Mouse (Mus musculus) forebrain, embryonic 13.5 days (tissue): ENCODE results near the gene Ctnnbl1. TPM values are rescaled to one million over a fixed set of nuclear protein-coding genes. Genes with fewer than 3 reads are reported as not detected.

Source experiments
- ATAC-seq: fragments of 200-750 bp; cut with Nextera tagmentation; 2 replicates; pipeline ENCODE4 v1.8.0; 2017
- H3K27ac ChIP-seq: fragments of 300-500 bp; sonication (generic); 2 replicates; pipeline ENCODE4 v1.5.1; 2015; ENCODE audit warnings: inconsistent platforms, mild to moderate bottlenecking, moderate library complexity
- H3K27me3 ChIP-seq: fragments of 300-500 bp; sonication (generic); 2 replicates; pipeline ENCODE4 v1.6.1; 2015; ENCODE audit warnings: mild to moderate bottlenecking, inconsistent platforms
- H3K36me3 ChIP-seq: fragments of 300-500 bp; sonication (generic); 2 replicates; pipeline ENCODE4 v1.6.1; 2015; ENCODE audit warnings: mild to moderate bottlenecking, inconsistent platforms; ENCODE audit not compliant: poor library complexity, severe bottlenecking
- H3K4me1 ChIP-seq: fragments of 300-500 bp; sonication (generic); 2 replicates; pipeline ENCODE4 v1.6.1; 2015; ENCODE audit warnings: inconsistent platforms
- H3K4me2 ChIP-seq: fragments of 300-500 bp; sonication (generic); 2 replicates; pipeline ENCODE4 v1.6.1; 2015; ENCODE audit warnings: inconsistent platforms, mild to moderate bottlenecking, moderate library complexity
- H3K4me3 ChIP-seq: fragments of 300-500 bp; sonication (generic); 2 replicates; pipeline ENCODE4 v1.5.1; 2015; ENCODE audit warnings: mild to moderate bottlenecking, inconsistent platforms
- H3K9ac ChIP-seq: fragments of 300-500 bp; sonication (generic); 2 replicates; pipeline ENCODE4 v1.6.1; 2015; ENCODE audit warnings: mild to moderate bottlenecking, inconsistent platforms
- H3K9me3 ChIP-seq: fragments of 300-500 bp; sonication (generic); replicated peaks from 2 replicates; pipeline ENCODE4 v1.6.1; 2016; ENCODE audit warnings: inconsistent platforms
- whole genome bisulfite sequencing: fragments of 180-500 bp; shearing (Covaris S2); methylation state at CpG from one replicate; pipeline ENCODE4 v1.1.7; 2015; 5-methylcytosine and 5-hydroxymethylcytosine counted together
- polyA plus RNA-seq: library from polyadenylated mRNA; unstranded; fragments of >200 nt; fragmentation: Nextera tagmentation; extraction: Ambion mirVana; gene quantifications from 2 replicates; pipeline ENCODE4 v1.2.1, GENCODE M21; 2015

The Ctnnbl1 gene
- polyA plus RNA-seq, 1 experiment from 2014 or later: 97.1 TPM

- Histone ChIP-seq H3K9ac (no peak overlapping the region), H3K4me1 (peaks cover 15% of the 10 kb centered on the region), H3K4me3 (no peak overlapping the region), H3K4me2 (no peak overlapping the region), H3K27ac (peak overlapping the region; percentile 25; the same call in 1 of the 2 replicates), H3K36me3 (peaks cover 47% of the 10 kb centered on the region), H3K9me3 (no peaks in the 10 kb centered on the region), H3K27me3 (no peaks in the 10 kb centered on the region)
- ATAC-seq: no peak
- 38% methylated on average over 3 of the region's 3 CpGs for WGBS
These were observed 43.8 kb downstream of the Ctnnbl1 start for GRCm38 (mm10) chr2:157780956-157781355.

GRCm38 (mm10) chr2:157783152-157783551, 46.0 kb downstream of the Ctnnbl1 start:
- Histone ChIP-seq H3K9me3 (no peaks in the 10 kb centered on the region), H3K9ac (no peak overlapping the region), H3K27ac (no peak overlapping the region), H3K4me1 (peaks cover 15% of the 10 kb centered on the region), H3K27me3 (no peaks in the 10 kb centered on the region), H3K36me3 (peaks cover 38% of the 10 kb centered on the region), H3K4me3 (no peak overlapping the region), H3K4me2 (no peak overlapping the region)
- WGBS: 87% methylated on average over 16 of the region's 16 CpGs
- ATAC-seq: no peak

GRCm38 (mm10) chr2:157784238-157784637, 47.0 kb downstream of the Ctnnbl1 start:
- Histone ChIP-seq H3K9ac (no peak overlapping the region), H3K27me3 (no peaks in the 10 kb centered on the region), H3K4me2 (no peak overlapping the region), H3K9me3 (no peaks in the 10 kb centered on the region), H3K27ac (no peak overlapping the region), H3K36me3 (peaks cover 35% of the 10 kb centered on the region), H3K4me1 (peaks cover 15% of the 10 kb centered on the region), H3K4me3 (no peak overlapping the region)
- 90% methylated on average over 6 of the region's 6 CpGs for WGBS
- ATAC-seq: no peak

DNA sequence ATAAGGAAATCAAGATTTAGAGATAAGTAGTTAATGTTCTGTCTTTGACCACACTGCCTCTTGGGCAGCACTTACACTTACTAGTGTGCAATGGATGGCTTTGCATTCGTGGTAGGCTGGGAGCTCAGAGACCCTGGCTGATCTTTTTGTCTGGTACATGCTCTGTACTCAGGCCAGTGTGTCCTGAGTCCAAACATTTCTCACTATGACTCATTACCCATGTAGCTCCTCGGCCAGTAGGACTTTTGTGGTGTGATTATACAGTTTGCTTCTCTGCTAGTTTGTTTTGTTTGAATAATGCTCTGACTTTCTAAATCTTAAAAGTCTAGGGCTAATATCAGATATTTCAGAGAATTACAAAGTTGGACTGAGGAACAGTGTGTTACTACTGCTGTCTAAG, 47.4 kb downstream of the Ctnnbl1 start:
- WGBS: 84% methylated on average over 2 of the region's 2 CpGs
- no peak overlapping the region for H3K4me2 ChIP-seq

GRCm38 (mm10) chr2:157789226-157789625, 52.0 kb downstream of the Ctnnbl1 start:
- no peak overlapping the region for H3K9ac ChIP-seq
- no peaks in the 10 kb centered on the region for H3K27me3 ChIP-seq
- peaks cover 20% of the 10 kb centered on the region; the same call in 1 of the 2 replicates for H3K36me3 ChIP-seq
- no peak overlapping the region for H3K27ac ChIP-seq
- H3K4me2 ChIP-seq: no peak overlapping the region
- H3K4me3 ChIP-seq: no peak overlapping the region
- 87% methylated on average over 7 of the region's 7 CpGs for WGBS
- H3K4me1 ChIP-seq: peaks cover 29% of the 10 kb centered on the region
- no peak for ATAC-seq
- H3K9me3 ChIP-seq: no peaks in the 10 kb centered on the region

More for the DNA sequence above, 47.4 kb downstream of the Ctnnbl1 start:
- Histone ChIP-seq H3K4me3 (no peak overlapping the region), H3K9me3 (no peaks in the 10 kb centered on the region), H3K27me3 (no peaks in the 10 kb centered on the region), H3K27ac (no peak overlapping the region), H3K9ac (no peak overlapping the region), H3K4me1 (peaks cover 15% of the 10 kb centered on the region), H3K36me3 (peaks cover 33% of the 10 kb centered on the region)
- no peak for ATAC-seq

- H3K4me3 ChIP-seq: no peak overlapping the region
- WGBS: 71% methylated on average over 8 of the region's 8 CpGs
- no peaks in the 10 kb centered on the region for H3K27me3 ChIP-seq
- no peak overlapping the region for H3K9ac ChIP-seq
- ATAC-seq: no peak
- H3K27ac ChIP-seq: peak overlapping the region; percentile 52; the same call in 1 of the 2 replicates
- H3K36me3 ChIP-seq: peaks cover 18% of the 10 kb centered on the region; the same call in 1 of the 2 replicates
- no peak overlapping the region for H3K4me2 ChIP-seq
- H3K9me3 ChIP-seq: no peaks in the 10 kb centered on the region
- peaks cover 29% of the 10 kb centered on the region for H3K4me1 ChIP-seq
These were observed 53.8 kb downstream of the Ctnnbl1 start for GRCm38 (mm10) chr2:157790836-157791495.

GRCm38 (mm10) chr2:157791528-157792162, 54.4 kb downstream of the Ctnnbl1 start:
- peak overlapping the region; percentile 52 for H3K27ac ChIP-seq

DNA sequence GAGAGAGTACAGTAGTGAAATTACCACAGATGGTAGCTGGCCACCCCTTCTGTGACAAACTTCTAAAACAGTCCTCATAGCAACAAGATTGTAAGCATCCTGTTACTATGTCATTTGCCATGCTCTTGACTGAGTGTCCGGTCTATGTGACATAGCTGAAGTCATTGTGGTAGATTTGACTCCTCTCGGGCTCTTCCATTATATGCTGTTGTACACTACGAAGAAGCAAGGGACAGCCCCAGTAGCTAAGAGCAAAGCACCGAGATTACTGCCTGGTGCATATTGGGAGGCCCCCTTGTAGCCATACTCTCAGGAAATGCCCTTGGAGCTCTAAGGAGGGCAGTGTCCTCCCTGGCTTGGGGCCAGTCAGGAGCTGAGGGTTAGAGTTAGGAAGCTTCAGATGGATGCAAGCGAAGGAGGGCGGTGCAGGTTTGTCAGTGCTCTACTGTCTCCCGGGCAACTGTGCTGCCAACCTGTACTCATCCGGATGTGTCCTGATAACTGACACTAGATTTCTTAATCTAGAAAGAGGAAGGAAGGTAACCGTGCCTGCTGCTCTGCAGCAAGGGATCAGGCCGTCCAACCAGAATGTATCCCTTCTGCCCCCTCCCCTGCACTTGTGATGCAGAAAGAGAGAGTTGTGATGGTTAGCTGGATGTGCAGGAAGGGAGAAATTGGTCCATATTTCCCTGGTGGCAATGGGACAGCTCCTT, 55.8 kb downstream of the Ctnnbl1 start:
- Histone ChIP-seq H3K4me3 (no peak overlapping the region), H3K4me2 (no peak overlapping the region), H3K36me3 (peaks cover 18% of the 10 kb centered on the region; the same call in 1 of the 2 replicates), H3K9ac (no peak overlapping the region), H3K9me3 (no peaks in the 10 kb centered on the region), H3K27ac (0 out of 2 replicates have a peak overlapping the region, but pooled peaks have one; percentile 3), H3K27me3 (no peaks in the 10 kb centered on the region), H3K4me1 (peaks cover 29% of the 10 kb centered on the region)
- 90% methylated on average over 10 of the region's 10 CpGs for WGBS
- ATAC-seq: no peak

More at GRCm38 (mm10) chr2:157791528-157792162, 54.4 kb downstream of the Ctnnbl1 start:
- no peak overlapping the region for H3K4me3 ChIP-seq
- no peaks in the 10 kb centered on the region for H3K9me3 ChIP-seq
- no peaks in the 10 kb centered on the region for H3K27me3 ChIP-seq
- peaks cover 18% of the 10 kb centered on the region; the same call in 1 of the 2 replicates for H3K36me3 ChIP-seq
- no peak overlapping the region for H3K4me2 ChIP-seq
- ATAC-seq: peak; percentile 33; the same call in 1 of the 2 replicates
- no peak overlapping the region for H3K9ac ChIP-seq
- H3K4me1 ChIP-seq: peaks cover 29% of the 10 kb centered on the region
- WGBS: 54% methylated on average over 14 of the region's 14 CpGs

DNA sequence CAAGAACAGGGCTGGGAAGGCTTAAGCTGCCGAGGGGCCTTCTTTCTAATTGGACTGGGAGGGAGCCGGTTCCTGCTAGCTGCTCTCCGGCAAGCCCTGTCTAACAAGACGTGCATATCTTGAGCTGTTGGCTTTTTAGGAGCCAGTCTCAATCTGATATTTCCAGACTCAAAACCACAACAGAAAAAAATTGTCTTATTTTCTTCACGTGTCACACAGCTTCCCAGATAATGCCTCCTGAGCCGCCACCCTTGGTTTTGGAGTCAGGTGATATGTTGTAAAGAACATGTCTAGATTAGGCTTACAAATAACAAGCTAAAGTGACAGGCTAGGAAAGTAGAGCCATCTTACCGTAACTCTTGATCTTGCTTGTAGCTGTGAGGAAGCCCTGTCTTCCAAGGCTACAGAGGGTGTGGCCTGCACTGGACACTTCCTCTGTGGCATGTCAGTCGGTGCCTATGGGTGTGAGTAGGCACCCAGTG, 56.7 kb downstream of the Ctnnbl1 start:
- no peak overlapping the region for H3K4me2 ChIP-seq
- no peak overlapping the region for H3K27ac ChIP-seq
- peaks cover 29% of the 10 kb centered on the region for H3K4me1 ChIP-seq
- ATAC-seq: no peak
- H3K36me3 ChIP-seq: peaks cover 17% of the 10 kb centered on the region; the same call in 1 of the 2 replicates
- H3K4me3 ChIP-seq: no peak overlapping the region
- H3K9ac ChIP-seq: no peak overlapping the region
- WGBS: 61% methylated on average over 8 of the region's 8 CpGs
- no peaks in the 10 kb centered on the region for H3K27me3 ChIP-seq
- H3K9me3 ChIP-seq: no peaks in the 10 kb centered on the region

DNA sequence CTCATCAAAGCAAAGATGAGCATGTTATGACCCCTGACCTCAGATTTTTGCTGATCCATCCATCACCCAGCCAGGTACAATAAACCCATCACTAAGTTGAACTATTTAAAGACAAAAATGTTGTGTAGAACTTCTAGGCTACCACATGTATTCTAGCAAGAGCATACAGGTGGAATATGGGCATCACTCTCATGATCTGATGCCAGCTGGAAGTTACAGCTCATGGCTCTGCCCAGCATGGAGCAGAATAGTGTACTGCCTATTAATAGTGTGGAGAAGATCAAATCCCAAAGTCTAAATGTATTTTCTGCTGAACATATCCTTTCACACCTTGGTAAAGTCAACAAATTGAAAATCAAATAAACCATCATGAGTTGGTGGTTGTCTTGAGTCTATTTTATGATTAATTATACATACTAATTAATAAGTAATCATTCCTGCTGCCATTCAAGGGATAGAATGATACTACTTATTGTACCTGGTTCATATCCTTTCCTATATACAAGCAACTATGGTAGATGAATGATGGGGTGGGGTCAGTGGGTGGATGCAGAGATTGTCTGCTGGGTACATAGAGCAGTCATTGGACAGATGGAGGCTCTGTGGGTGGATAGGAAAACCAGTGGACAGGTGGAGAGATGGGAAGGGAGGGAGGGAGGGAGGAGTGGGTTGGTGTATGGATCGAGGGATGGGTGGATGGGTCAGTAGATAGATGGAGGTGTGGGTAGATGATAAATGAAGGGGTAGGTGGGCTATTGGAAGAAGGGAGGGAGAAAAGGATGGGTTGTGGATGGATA, 58.6 kb downstream of the Ctnnbl1 start:
- WGBS: 96% methylated on average over 1 of the region's 1 CpGs

GRCm38 (mm10) chr2:157799533-157799932, 62.3 kb downstream of the Ctnnbl1 start:
- no peaks in the 10 kb centered on the region for H3K9me3 ChIP-seq
- peaks cover 6% of the 10 kb centered on the region; the same call in 1 of the 2 replicates for H3K36me3 ChIP-seq
- H3K27me3 ChIP-seq: no peaks in the 10 kb centered on the region
- no peak overlapping the region for H3K4me2 ChIP-seq
- no peak overlapping the region for H3K27ac ChIP-seq
- no peak for ATAC-seq
- 94% methylated on average over 9 of the region's 9 CpGs for WGBS
- no peak overlapping the region for H3K4me3 ChIP-seq
- no peak overlapping the region for H3K9ac ChIP-seq
- peaks cover 42% of the 10 kb centered on the region for H3K4me1 ChIP-seq

More for the DNA sequence above, 58.6 kb downstream of the Ctnnbl1 start:
- Histone ChIP-seq H3K36me3 (peaks cover 6% of the 10 kb centered on the region; the same call in 1 of the 2 replicates), H3K4me2 (no peak overlapping the region), H3K4me3 (no peak overlapping the region), H3K9me3 (no peaks in the 10 kb centered on the region), H3K27me3 (no peaks in the 10 kb centered on the region), H3K4me1 (peaks cover 39% of the 10 kb centered on the region), H3K9ac (no peak overlapping the region), H3K27ac (no peak overlapping the region)
- no peak for ATAC-seq
